Mouse (Mus musculus): ENCODE measurements around the gene Zglp1.

DNA sequence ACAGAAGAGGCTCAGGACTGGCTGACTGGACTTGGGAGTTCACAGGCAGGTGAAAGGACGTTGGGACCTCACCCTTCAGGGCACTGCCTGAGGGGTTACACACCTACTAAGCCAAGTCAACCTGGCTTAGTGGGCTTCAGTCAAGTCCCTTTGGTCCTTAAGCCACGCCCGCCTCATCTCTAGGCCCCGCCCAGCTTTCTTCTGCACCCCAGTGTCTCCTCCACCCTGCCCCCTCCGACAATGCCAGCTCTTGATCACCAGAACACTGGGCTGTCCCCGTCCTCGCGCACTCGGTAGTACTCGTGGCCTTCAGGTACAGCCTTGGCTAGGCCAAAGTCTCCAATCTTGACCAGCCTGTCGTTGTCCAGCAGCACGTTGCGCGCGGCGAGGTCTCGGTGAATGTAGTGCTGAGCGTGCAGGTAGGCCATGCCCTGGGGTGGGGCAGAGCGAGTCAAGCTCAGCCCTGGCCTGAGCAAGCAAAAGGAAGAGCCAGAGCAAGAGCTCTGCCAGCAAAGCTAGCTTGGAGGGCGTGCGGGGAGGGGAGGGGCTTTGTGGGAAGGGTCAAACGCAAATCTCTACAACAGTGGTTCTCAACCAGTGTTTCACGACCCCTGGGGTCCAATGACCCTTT is 40.8 kb upstream of the Zglp1 start:
- no peak for TF ChIP-seq POLR2A (IDR thresholded peaks at IDR 0.05; ENCODE audit: low read depth, low read length)
- no peak for TF ChIP-seq CTCF (IDR thresholded peaks at IDR 0.05; ENCODE audit: borderline replicate concordance, insufficient read depth, low read length)
